Mouse (Mus musculus) megakaryocyte, adult 5-6 weeks (primary cell): ENCODE data around the gene Ddah1. TPM values are rescaled to one million over a fixed set of nuclear protein-coding genes. Genes with fewer than 3 reads are reported as not detected.

Source experiments
- ATAC-seq: 2 replicates; pipeline ENCODE4 v1.8.0; 2016; ENCODE audit warnings: mild to moderate bottlenecking, inconsistent platforms; ENCODE audit not compliant: poor library complexity, severe bottlenecking
- total RNA-seq, 2 experiments: library from RNA; stranded (forward) in 1 of 2; stranded (reverse) in 1 of 2; fragments of 153-499, 151-499 nt in 1 of 2; fragments of 221-1000, 200-1000 nt in 1 of 2; gene quantifications; 2 replicates each; pipeline versions ENCODE4 v1.2.3 to v1.2.4; 2015 to 2017

Ddah1 gene
- total RNA-seq, 2 experiments from 2014 or later = not detected

GRCm38 (mm10) chr3:145938405-145939349 lies 180.2 kb downstream of the Ddah1 start:
- no peak for ATAC-seq

GRCm38 (mm10) chr3:145939402-145939801 lies 180.9 kb downstream of the Ddah1 start:
- ATAC-seq = no peak

- no peak for ATAC-seq
These were observed 181.5 kb downstream of the Ddah1 start for GRCm38 (mm10) chr3:145939971-145940370.

GRCm38 (mm10) chr3:145941971-145942370 lies 183.5 kb downstream of the Ddah1 start:
- ATAC-seq = peak; percentile 73

Other genes with a start within 250 kb of the Ddah1 start
- 14.0 and 20.3 TPM in 2 replicates for gene Znhit6, start 182.5 kb upstream of the Ddah1 start, total RNA-seq (2015)
- 11.4 and 13.8 TPM in 2 replicates for gene Znhit6, start 182.5 kb upstream of the Ddah1 start, total RNA-seq (2017)
- not detected in 2 replicates for gene Ccn1, start 108.7 kb upstream of the Ddah1 start, total RNA-seq (2015)
- 0.08 and 0.15 TPM in 2 replicates for gene Ccn1, start 108.7 kb upstream of the Ddah1 start, total RNA-seq (2017)
- 79.2 and 96.1 TPM in 2 replicates for gene Bcl10, start 164.1 kb downstream of the Ddah1 start, total RNA-seq (2015)
- gene Bcl10, start 164.1 kb downstream of the Ddah1 start, total RNA-seq (2017) = 69.0 and 80.6 TPM in 2 replicates
- gene 2410004B18Rik, start 179.3 kb downstream of the Ddah1 start, total RNA-seq (2015) = 33.0 and 47.7 TPM in 2 replicates
- gene 2410004B18Rik, start 179.3 kb downstream of the Ddah1 start, total RNA-seq (2017) = 14.4 and 15.8 TPM in 2 replicates
- 0.25 and 0.52 TPM in 2 replicates for gene Syde2, start 229.2 kb downstream of the Ddah1 start, total RNA-seq (2015)
- gene Syde2, start 229.2 kb downstream of the Ddah1 start, total RNA-seq (2017) = 0.44 and 0.53 TPM in 2 replicates